Mouse (Mus musculus): Measurements from ENCODE around the gene Tmem235. TPM values are rescaled to one million over a fixed set of nuclear protein-coding genes. Genes with fewer than 3 reads are reported as not detected.

Tmem235 gene
- polyA plus RNA-seq, 1 experiment, result 0.05 TPM

GRCm38 (mm10) chr11:117912684-117913352, 52.3 kb downstream of the Tmem235 start:
- TF ChIP-seq USF1 (IDR thresholded peaks at IDR 0.05; ENCODE audit: low read depth) (no peak), MAX (IDR thresholded peaks at IDR 0.05) (no peak), CTCF (IDR thresholded peaks at IDR 0.05; ENCODE audit: control insufficient read depth, insufficient read depth, insufficient read length) (peak; percentile 97)
- no peak overlapping the region for H3ac ChIP-seq (ENCODE audit: control insufficient read depth, insufficient read length, low read depth)
- H3K27me3 ChIP-seq (ENCODE audit: control insufficient read depth, insufficient read depth, insufficient read length), result no peaks in the 10 kb centered on the region
- no peaks in the 10 kb centered on the region for H3K79me2 ChIP-seq (ENCODE audit: control insufficient read depth, insufficient read depth)
- no peaks in the 10 kb centered on the region for H3K79me3 ChIP-seq (ENCODE audit: low read depth)
- no peaks in the 10 kb centered on the region for H3K36me3 ChIP-seq (ENCODE audit: control insufficient read depth, insufficient read depth)
- no peak overlapping the region for H3K4me3 ChIP-seq (ENCODE audit: insufficient read depth, poor library complexity, severe bottlenecking)

GRCm38 (mm10) chr11:117914531-117914930, 54.0 kb downstream of the Tmem235 start:
- H3K36me3 ChIP-seq (ENCODE audit: control insufficient read depth, insufficient read depth), result no peaks in the 10 kb centered on the region
- TF ChIP-seq USF1 (IDR thresholded peaks at IDR 0.05; ENCODE audit: low read depth), result peak; percentile 58
- peak; percentile 32 for TF ChIP-seq MAX (IDR thresholded peaks at IDR 0.05)
- no peak for TF ChIP-seq MYOG (IDR thresholded peaks at IDR 0.05; ENCODE audit: control insufficient read depth, extremely low read depth, insufficient read length)
- H3K79me2 ChIP-seq (ENCODE audit: control insufficient read depth, insufficient read depth), result no peaks in the 10 kb centered on the region
- no peaks in the 10 kb centered on the region for H3K27me3 ChIP-seq (ENCODE audit: control insufficient read depth, insufficient read depth, insufficient read length)
- H3ac ChIP-seq (ENCODE audit: control insufficient read depth, insufficient read length, low read depth), result no peak overlapping the region
- H3K79me3 ChIP-seq (ENCODE audit: low read depth), result no peaks in the 10 kb centered on the region
- H3K4me3 ChIP-seq (ENCODE audit: insufficient read depth, poor library complexity, severe bottlenecking), result no peak overlapping the region

Other genes starting within 250 kb of the Tmem235 start
- 6.3 TPM for gene Tnrc6c, start 206.5 kb upstream of the Tmem235 start, polyA plus RNA-seq (2012; fragmentation: generic; extraction: Trizol)
- gene Tmc8, start 78.7 kb upstream of the Tmem235 start, polyA plus RNA-seq (2012; fragmentation: generic; extraction: Trizol), result 0.09 TPM
- 23.2 TPM for gene Tmc6, start 78.6 kb upstream of the Tmem235 start, polyA plus RNA-seq (2012; fragmentation: generic; extraction: Trizol)
- not detected for gene 6030468B19Rik, start 63.1 kb upstream of the Tmem235 start, polyA plus RNA-seq (2012; fragmentation: generic; extraction: Trizol)
- gene Gm20708, start 51.1 kb upstream of the Tmem235 start, polyA plus RNA-seq (2012; fragmentation: generic; extraction: Trizol), result 0.16 TPM
- 65.3 TPM for gene Syngr2, start 51.1 kb upstream of the Tmem235 start, polyA plus RNA-seq (2012; fragmentation: generic; extraction: Trizol)
- 3.2 TPM for gene Afmid, start 34.8 kb upstream of the Tmem235 start, polyA plus RNA-seq (2012; fragmentation: generic; extraction: Trizol)
- gene Tk1, start 34.7 kb upstream of the Tmem235 start, polyA plus RNA-seq (2012; fragmentation: generic; extraction: Trizol), result 265 TPM
- 230 TPM for gene Birc5, start 11.5 kb upstream of the Tmem235 start, polyA plus RNA-seq (2012; fragmentation: generic; extraction: Trizol)
- gene Tha1, start 12.7 kb downstream of the Tmem235 start, polyA plus RNA-seq (2012; fragmentation: generic; extraction: Trizol), result 1.4 TPM
- gene Socs3, start 109.3 kb downstream of the Tmem235 start, polyA plus RNA-seq (2012; fragmentation: generic; extraction: Trizol), result 12.5 TPM
- 65.8 TPM for gene Pgs1, start 125.5 kb downstream of the Tmem235 start, polyA plus RNA-seq (2012; fragmentation: generic; extraction: Trizol)